Mouse (Mus musculus) CH12.LX (cell line): ENCODE results near the gene Atxn7l3. TPM values are rescaled to one million over a fixed set of nuclear protein-coding genes. Genes with fewer than 3 reads are reported as not detected.

Experiments
- DNase-seq: peaks from one replicate; pipeline ENCODE4 v3.0.0-alpha.2; 2013; ENCODE audit errors: extremely low read depth
- H3K27ac ChIP-seq: 2 replicates; pipeline ENCODE4 v1.5.1; 2012; ENCODE audit warnings: low read depth, mild to moderate bottlenecking, control low read depth, moderate library complexity; ENCODE audit not compliant: insufficient read depth
- H3K27me3 ChIP-seq: replicated peaks from 2 replicates; pipeline ENCODE3; 2012; ENCODE audit warnings: inconsistent platforms
- H3K36me3 ChIP-seq, 2 experiments: replicated peaks in 1 of 2; 2 replicates each; pipeline versions ENCODE3 to v1.6.1; 2012; ENCODE audit warnings: inconsistent platforms in 1 of 2, low read length in 1 of 2, mild to moderate bottlenecking in 1 of 2, mixed read lengths in 1 of 2, moderate library complexity in 1 of 2; ENCODE audit not compliant: control insufficient read depth in 1 of 2, insufficient read depth in 1 of 2
- H3K4me1 ChIP-seq, 2 experiments: 2 replicates each; pipeline ENCODE4 v1.6.1; 2012; ENCODE audit warnings: inconsistent platforms in 1 of 2, moderate library complexity in 1 of 2; ENCODE audit not compliant: insufficient read depth in 2 of 2, control insufficient read depth in 1 of 2
- H3K4me2 ChIP-seq: 2 replicates; pipeline ENCODE4 v1.6.1; 2012; ENCODE audit warnings: low read depth, mild to moderate bottlenecking, control low read depth; ENCODE audit not compliant: poor library complexity, insufficient read depth, severe bottlenecking
- H3K4me3 ChIP-seq, 3 experiments: fragments of 150-350 bp in 1 of 3; sonication (generic) in 1 of 3; replicated peaks in 1 of 3; 2 replicates each; pipeline versions ENCODE3 to v1.5.1; 2011 to 2012; ENCODE audit warnings: low read depth in 2 of 3, low read length in 2 of 3, mild to moderate bottlenecking in 2 of 3, moderate library complexity in 2 of 3, control low read depth in 1 of 3, improper control_type of control experiment in 1 of 3, inconsistent platforms in 1 of 3, mixed read lengths in 1 of 3; ENCODE audit not compliant: poor library complexity in 1 of 3
- H3K79me2 ChIP-seq: replicated peaks from 2 replicates; pipeline ENCODE4 v1.6.1; 2012; ENCODE audit warnings: mild to moderate bottlenecking, moderate library complexity; ENCODE audit not compliant: control insufficient read depth, poor library complexity, insufficient read depth, severe bottlenecking; ENCODE audit errors: extremely low read depth
- H3K9ac ChIP-seq: 2 replicates; pipeline ENCODE4 v1.6.1; 2012; ENCODE audit warnings: low read depth, mild to moderate bottlenecking, control low read depth, moderate library complexity; ENCODE audit not compliant: insufficient read depth
- H3K9me3 ChIP-seq: replicated peaks from 2 replicates; pipeline ENCODE3; 2012; ENCODE audit warnings: low read length, inconsistent platforms, mixed read lengths
- CHD2 ChIP-seq: IDR thresholded peaks from 2 replicates; pipeline ENCODE4 v1.6.1; 2011; ENCODE audit warnings: low read length, improper control_type of control experiment
- CTCF ChIP-seq, 2 experiments: IDR thresholded peaks in 1 of 2; conservative IDR thresholded peaks in 1 of 2; 2 replicates each; pipeline ENCODE4 v1.5.1; 2011 to 2012; ENCODE audit warnings: low read depth in 2 of 2, low read length in 2 of 2, improper control_type of control experiment in 1 of 2, inconsistent platforms in 1 of 2, mild to moderate bottlenecking in 1 of 2, moderate library complexity in 1 of 2
- ELF1 ChIP-seq: IDR thresholded peaks from 2 replicates; pipeline ENCODE4 v1.6.1; 2014; ENCODE audit warnings: low read depth, mild to moderate bottlenecking, inconsistent platforms, low read length, improper control_type of control experiment
- EP300 ChIP-seq: IDR thresholded peaks from 2 replicates; pipeline ENCODE4 v1.6.1; 2011; ENCODE audit warnings: low read length, improper control_type of control experiment
- ETS1 ChIP-seq: conservative IDR thresholded peaks from 2 replicates; pipeline ENCODE4 v1.6.1; 2012; ENCODE audit warnings: low read depth, mild to moderate bottlenecking, inconsistent platforms, low read length, improper control_type of control experiment, moderate library complexity
- HCFC1 ChIP-seq: IDR thresholded peaks from 2 replicates; pipeline ENCODE4 v1.6.1; 2012; ENCODE audit warnings: low read depth, mild to moderate bottlenecking, inconsistent platforms, low read length, improper control_type of control experiment
- KAT2A ChIP-seq: IDR thresholded peaks from 2 replicates; pipeline ENCODE4 v1.6.1; 2012; ENCODE audit warnings: low read length, improper control_type of control experiment, inconsistent platforms; ENCODE audit not compliant: insufficient replicate concordance
- MAFK ChIP-seq: IDR thresholded peaks from 2 replicates; pipeline ENCODE4 v1.6.1; 2011; ENCODE audit warnings: low read length, improper control_type of control experiment; ENCODE audit not compliant: insufficient replicate concordance
- MEF2A ChIP-seq: IDR thresholded peaks from 2 replicates; pipeline ENCODE4 v1.6.1; 2014; ENCODE audit warnings: low read depth, mild to moderate bottlenecking, inconsistent platforms, low read length, improper control_type of control experiment, borderline replicate concordance
- MXI1 ChIP-seq: IDR thresholded peaks from 2 replicates; pipeline ENCODE4 v1.6.1; 2011; ENCODE audit warnings: mild to moderate bottlenecking, low read depth, low read length, improper control_type of control experiment
- NELFE ChIP-seq: IDR thresholded peaks from 2 replicates; pipeline ENCODE4 v1.6.1; 2011; ENCODE audit warnings: low read depth, low read length, improper control_type of control experiment
- NRF1 ChIP-seq: IDR thresholded peaks from 2 replicates; pipeline ENCODE4 v1.6.1; 2014; ENCODE audit warnings: low read depth, mild to moderate bottlenecking, inconsistent platforms, low read length, improper control_type of control experiment, moderate library complexity
- PAX5 ChIP-seq: IDR thresholded peaks from 2 replicates; pipeline ENCODE4 v1.6.1; 2012; ENCODE audit warnings: low read length, inconsistent platforms, mixed read lengths
- POLR2AphosphoS2 ChIP-seq: IDR thresholded peaks from 2 replicates; pipeline ENCODE4 v1.6.1; 2011; ENCODE audit warnings: low read depth, low read length, improper control_type of control experiment
- RAD21 ChIP-seq: IDR thresholded peaks from 2 replicates; pipeline ENCODE4 v1.6.1; 2011; ENCODE audit warnings: low read depth, mild to moderate bottlenecking, low read length, improper control_type of control experiment, moderate library complexity
- SMC3 ChIP-seq: IDR thresholded peaks from 2 replicates; pipeline ENCODE4 v1.6.1; 2011; ENCODE audit warnings: low read depth, low read length, improper control_type of control experiment
- TCF12 ChIP-seq: IDR thresholded peaks from 2 replicates; pipeline ENCODE4 v1.6.1; 2014; ENCODE audit warnings: low read depth, mild to moderate bottlenecking, inconsistent platforms, low read length, improper control_type of control experiment
- ZC3H11A ChIP-seq: IDR thresholded peaks from 2 replicates; pipeline ENCODE4 v1.6.1; 2012; ENCODE audit warnings: low read depth, mild to moderate bottlenecking, inconsistent platforms, low read length, improper control_type of control experiment
- dilution Hi-C: fragments of 300-500 bp; cut with MboI; formaldehyde crosslinking; loops from 2 replicates; pipeline ENCODE4 v1.14.3; 2020; ENCODE audit warnings: low sequenced_read_pairs; ENCODE audit not compliant: extremely low pct_unique_long_range_greater_than_20kb, extremely low pct_ligation_motif_present
- in situ Hi-C: fragments of 300-500 bp; cut with MboI; formaldehyde crosslinking; loops from 3 replicates; pipeline ENCODE4 v1.14.3; 2019; ENCODE audit warnings: low sequenced_read_pairs, low pct_ligation_motif_present, low pct_unique_long_range_greater_than_20kb, mixed read lengths
- polyA plus RNA-seq: library from polyadenylated mRNA; unstranded; fragments of >175 nt; gene quantifications from 2 replicates; pipeline ENCODE4 v1.2.1, GENCODE M21; 2012; ENCODE audit warnings: low read depth; ENCODE audit not compliant: insufficient read length
- total RNA-seq, 2 experiments: library from RNA; depleted of rRNA; stranded (reverse); fragments of 300-350 nt in 1 of 2; fragments of >200 nt in 1 of 2; gene quantifications; 2 replicates each; pipeline ENCODE4 v1.2.3; 2012 to 2014

The Atxn7l3 gene
- total and polyA plus RNA-seq, 3 experiments: 40.7 to 59.0 (median 46.6) TPM

GRCm38 (mm10) chr11:102327250-102327649 is 30.8 kb upstream of the Atxn7l3 start:
- dilution Hi-C loops: no loop called here
- peaks cover 47% of the 10 kb centered on the region for H3K27me3 ChIP-seq

GRCm38 (mm10) chr11:102323516-102323915 is 27.1 kb upstream of the Atxn7l3 start:
- no peak for DNase-seq
- Histone ChIP-seq H3K27me3 (peaks cover 36% of the 10 kb centered on the region), H3K4me1 (peaks cover 0 to 6% of the 10 kb centered on the region in 2 experiments; a peak in 2 of 4 replicates), H3K79me2 (peaks cover 6% of the 10 kb centered on the region; the same call in 1 of the 2 replicates), H3K4me2 (no peak overlapping the region), H3K4me3 (no peak overlapping the region), H3K9ac (no peak overlapping the region), H3K9me3 (no peaks in the 10 kb centered on the region), H3K36me3 (no peaks in the 10 kb centered on the region), H3K27ac (no peak overlapping the region)
- in situ Hi-C loops (loop anchor here (5.0 kb wide), 2 partner anchors 34 to 84 kb away; partner anchors contain the start of gene Slc25a39), dilution Hi-C loops (loop anchor here (25.0 kb wide), 1 partner anchor 89 kb away; the partner anchor contains the start of gene Slc25a39)
- TF ChIP-seq MXI1: no peak
- no peak for TF ChIP-seq NELFE
- TF ChIP-seq ETS1: no peak
- no peak for TF ChIP-seq MAFK
- no peak for TF ChIP-seq ELF1
- no peak for TF ChIP-seq CTCF (conservative IDR thresholded peaks at IDR 0.05 in 1 of 2, IDR thresholded peaks at IDR 0.05 in 1 of 2; ENCODE audit: low read depth in 2 of 2, low read length in 2 of 2)
- no peak for TF ChIP-seq NRF1
- TF ChIP-seq HCFC1: no peak
- TF ChIP-seq CHD2: no peak
- no peak for TF ChIP-seq RAD21

More at GRCm38 (mm10) chr11:102327250-102327649, 30.8 kb upstream of the Atxn7l3 start:
- Histone ChIP-seq H3K36me3 (no peaks in the 10 kb centered on the region), H3K4me2 (no peak overlapping the region), H3K9me3 (no peaks in the 10 kb centered on the region), H3K4me1 (no peaks in the 10 kb centered on the region), H3K79me2 (no peaks in the 10 kb centered on the region), H3K9ac (no peak overlapping the region), H3K4me3 (no peak overlapping the region), H3K27ac (no peak overlapping the region)
- no peak for DNase-seq
- in situ Hi-C loops: no loop called here
- TF ChIP-seq MXI1: no peak
- TF ChIP-seq ZC3H11A: no peak
- TF ChIP-seq SMC3: no peak
- TF ChIP-seq PAX5: no peak
- no peak for TF ChIP-seq POLR2AphosphoS2
- TF ChIP-seq MAFK: no peak
- no peak for TF ChIP-seq MEF2A
- no peak for TF ChIP-seq TCF12
- no peak for TF ChIP-seq EP300
- no peak for TF ChIP-seq KAT2A
